Mouse (Mus musculus): ENCODE measurements around the gene Cyb561. TPM values are rescaled to one million over a fixed set of nuclear protein-coding genes. Genes with fewer than 3 reads are reported as not detected.

Cyb561 gene
- polyA plus RNA-seq (2016; fragmentation: Nextera tagmentation; extraction: Ambion mirVana): 12.1 and 12.3 TPM in 2 replicates

DNA sequence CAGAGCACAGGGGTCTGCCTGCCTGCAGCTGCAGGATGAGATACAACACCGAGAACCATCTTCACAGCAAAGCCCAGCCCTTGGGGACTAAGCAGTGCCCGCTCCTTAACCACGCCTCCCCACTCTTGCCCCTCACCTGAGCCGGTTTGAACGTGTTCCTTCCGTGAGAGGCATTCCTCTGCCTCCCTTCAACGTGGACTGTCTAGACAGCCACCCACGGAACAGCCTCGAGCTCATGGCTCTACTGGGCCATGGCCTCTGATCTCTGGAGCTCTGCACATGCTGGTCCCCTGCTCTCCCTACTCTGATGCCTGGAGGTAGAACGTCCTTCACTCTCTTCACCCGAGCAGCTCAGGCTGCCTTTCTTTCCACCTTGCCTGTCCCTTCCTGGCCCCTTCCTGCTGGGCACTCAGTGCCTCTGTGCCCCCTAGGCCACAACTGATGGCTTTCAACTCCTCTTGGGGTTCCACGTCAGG is at the start of gene Cyb561:
Cyb561 (minus strand) TSS at position 426 of the 476 bp plus-strand sequence.
- Histone ChIP-seq H3K9me3 (replicated peaks) (no peaks in the 10 kb centered on the region), H3K36me3 (no peaks in the 10 kb centered on the region), H3K4me1 (peaks cover 16% of the 10 kb centered on the region), H3K27me3 (ENCODE audit: low read depth, poor library complexity, severe bottlenecking) (no peaks in the 10 kb centered on the region), H3K27ac (replicated peaks) (no peak within 1 kb of the TSS), H3K4me3 (no peak within 1 kb of the TSS)
- no peak for DNase-seq (ENCODE audit: low spot score)
- whole genome bisulfite sequencing: 84% methylated on average over 12 of the region's 12 CpGs

DNA sequence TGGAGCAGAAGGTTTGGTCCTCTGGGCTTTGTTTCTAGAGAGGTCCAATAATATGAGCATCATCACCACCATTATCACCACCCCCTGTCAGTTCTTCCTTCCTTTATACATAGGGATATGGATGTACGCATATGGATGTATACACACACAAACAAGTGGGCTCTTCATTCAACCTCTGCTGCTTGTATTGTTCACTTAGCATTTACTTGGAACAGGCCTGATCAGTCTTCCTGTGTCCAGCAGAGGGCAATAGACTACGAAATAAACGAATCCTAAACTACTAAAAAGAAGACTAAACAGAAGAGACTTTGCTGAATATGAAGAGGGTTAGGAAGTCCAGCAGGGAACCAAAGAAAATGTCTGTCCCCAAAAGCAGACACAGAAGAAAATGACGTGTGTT is 48.6 kb upstream of the Cyb561 start:
- no peaks in the 10 kb centered on the region for H3K4me1 ChIP-seq
- H3K9me3 ChIP-seq (replicated peaks): no peaks in the 10 kb centered on the region
- no peaks in the 10 kb centered on the region for H3K27me3 ChIP-seq (ENCODE audit: low read depth, poor library complexity, severe bottlenecking)
- no peaks in the 10 kb centered on the region for H3K36me3 ChIP-seq
- WGBS: 46% methylated on average over 4 of the region's 4 CpGs
- no peak for DNase-seq (ENCODE audit: low spot score)
- no peak overlapping the region for H3K4me3 ChIP-seq
- no peak overlapping the region for H3K27ac ChIP-seq (replicated peaks)

DNA sequence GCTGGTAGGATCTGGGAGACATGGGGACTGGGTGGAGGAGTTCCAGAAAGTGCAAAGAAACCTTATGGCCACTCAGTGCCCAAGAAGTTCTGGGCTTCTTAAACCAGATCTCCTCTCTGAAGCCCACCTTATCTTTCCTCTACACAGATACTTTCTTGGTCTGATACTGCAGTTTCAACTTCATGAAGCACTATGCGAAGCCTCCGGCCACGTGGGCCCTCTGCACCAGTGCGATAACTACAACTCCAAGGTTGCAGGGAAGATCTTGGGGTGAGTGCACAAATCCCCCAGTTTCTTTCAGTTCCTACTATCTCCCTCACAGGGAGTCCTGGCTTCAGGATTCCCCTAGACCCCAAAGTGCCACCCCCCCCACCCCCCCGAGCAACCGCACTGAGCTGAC is 46.9 kb upstream of the Cyb561 start:
- no peaks in the 10 kb centered on the region for H3K27me3 ChIP-seq (ENCODE audit: low read depth, poor library complexity, severe bottlenecking)
- H3K36me3 ChIP-seq: no peaks in the 10 kb centered on the region
- no peak overlapping the region for H3K4me3 ChIP-seq
- no peak overlapping the region for H3K27ac ChIP-seq (replicated peaks)
- DNase-seq (ENCODE audit: low spot score): no peak
- 91% methylated on average over 6 of the region's 6 CpGs for WGBS
- H3K4me1 ChIP-seq: no peaks in the 10 kb centered on the region
- H3K9me3 ChIP-seq (replicated peaks): no peaks in the 10 kb centered on the region

DNA sequence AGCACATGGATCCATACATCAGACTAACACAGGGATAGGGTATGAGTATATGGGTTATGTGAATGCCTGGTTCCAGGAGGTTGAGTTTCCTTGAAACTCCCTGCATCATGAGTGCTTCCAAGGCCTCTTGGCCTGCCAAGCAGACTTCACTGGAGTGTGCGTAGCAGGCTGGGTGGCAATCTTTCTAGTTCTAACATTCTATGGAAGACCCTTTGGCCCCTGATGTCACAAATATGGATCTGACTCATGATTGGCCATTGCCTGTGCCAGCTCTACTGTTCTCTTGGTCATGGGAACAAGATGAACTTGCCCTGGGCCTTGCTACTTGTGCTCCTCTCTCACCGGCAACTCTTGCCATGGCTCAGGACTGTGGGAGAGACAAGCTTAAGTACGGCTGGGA is 41.2 kb upstream of the Cyb561 start, which contains the start of gene Ace3:
Ace3 (plus strand) TSS at position 301 of the 400 bp plus-strand sequence.
- H3K4me3 ChIP-seq: no peak within 1 kb of the TSS
- DNase-seq (ENCODE audit: low spot score): no peak
- H3K4me1 ChIP-seq: no peaks in the 10 kb centered on the region; the same call in 1 of the 2 replicates
- H3K27ac ChIP-seq (replicated peaks): no peak within 1 kb of the TSS
- WGBS: 94% methylated on average over 3 of the region's 3 CpGs
- H3K36me3 ChIP-seq: no peaks in the 10 kb centered on the region
- no peaks in the 10 kb centered on the region for H3K27me3 ChIP-seq (ENCODE audit: low read depth, poor library complexity, severe bottlenecking)
- H3K9me3 ChIP-seq (replicated peaks): no peaks in the 10 kb centered on the region

DNA sequence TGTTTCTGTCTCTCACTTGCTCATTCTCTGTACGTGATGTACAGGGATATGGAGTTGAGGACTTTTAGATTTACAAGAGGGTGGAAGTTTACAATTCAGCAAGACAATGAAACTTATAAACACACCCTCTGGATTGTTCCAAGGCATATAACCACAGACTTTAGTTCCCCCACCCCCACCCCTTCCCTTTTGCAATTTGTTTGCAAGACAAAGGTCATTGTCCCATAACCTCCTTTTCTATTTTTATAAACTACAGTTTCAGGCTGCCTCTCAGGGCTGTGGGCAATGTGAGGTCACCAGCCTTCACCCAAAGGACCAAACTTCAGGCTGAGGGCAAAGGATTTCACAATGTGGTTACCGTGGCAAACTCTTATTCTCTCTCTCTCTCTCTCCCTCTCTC is 37.1 kb upstream of the Cyb561 start:
- no peaks in the 10 kb centered on the region for H3K36me3 ChIP-seq
- H3K4me1 ChIP-seq: no peaks in the 10 kb centered on the region; the same call in 1 of the 2 replicates
- no peaks in the 10 kb centered on the region for H3K27me3 ChIP-seq (ENCODE audit: low read depth, poor library complexity, severe bottlenecking)
- H3K4me3 ChIP-seq: no peak overlapping the region
- H3K27ac ChIP-seq (replicated peaks): no peak overlapping the region
- DNase-seq (ENCODE audit: low spot score): no peak
- 72% methylated on average over 2 of the region's 2 CpGs for WGBS
- no peaks in the 10 kb centered on the region for H3K9me3 ChIP-seq (replicated peaks)

DNA sequence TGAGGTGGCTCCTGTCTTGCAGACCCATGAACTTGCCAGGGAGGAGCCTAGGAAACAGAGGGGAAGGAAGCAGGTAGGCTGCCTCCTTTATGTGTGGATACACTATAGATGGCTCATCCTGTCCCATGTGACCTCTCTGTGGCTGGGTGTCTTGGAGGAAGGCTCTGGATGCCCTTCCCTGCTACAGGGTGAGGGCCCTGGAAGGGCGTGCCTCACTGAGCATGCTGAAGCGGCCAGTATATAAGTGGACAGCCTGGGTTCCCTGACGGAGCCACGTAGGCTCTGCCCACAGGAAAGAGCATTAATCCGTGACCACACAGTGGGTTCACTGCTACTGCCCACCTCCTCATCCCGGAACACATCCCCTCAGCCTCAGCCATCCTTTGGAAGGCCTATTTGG is 36.3 kb upstream of the Cyb561 start:
- no peak for DNase-seq (ENCODE audit: low spot score)
- H3K27ac ChIP-seq (replicated peaks): no peak overlapping the region
- H3K36me3 ChIP-seq: no peaks in the 10 kb centered on the region
- H3K4me3 ChIP-seq: no peak overlapping the region
- no peaks in the 10 kb centered on the region for H3K9me3 ChIP-seq (replicated peaks)
- WGBS: 83% methylated on average over 6 of the region's 6 CpGs
- H3K27me3 ChIP-seq (ENCODE audit: low read depth, poor library complexity, severe bottlenecking): no peaks in the 10 kb centered on the region
- no peaks in the 10 kb centered on the region; the same call in 1 of the 2 replicates for H3K4me1 ChIP-seq

DNA sequence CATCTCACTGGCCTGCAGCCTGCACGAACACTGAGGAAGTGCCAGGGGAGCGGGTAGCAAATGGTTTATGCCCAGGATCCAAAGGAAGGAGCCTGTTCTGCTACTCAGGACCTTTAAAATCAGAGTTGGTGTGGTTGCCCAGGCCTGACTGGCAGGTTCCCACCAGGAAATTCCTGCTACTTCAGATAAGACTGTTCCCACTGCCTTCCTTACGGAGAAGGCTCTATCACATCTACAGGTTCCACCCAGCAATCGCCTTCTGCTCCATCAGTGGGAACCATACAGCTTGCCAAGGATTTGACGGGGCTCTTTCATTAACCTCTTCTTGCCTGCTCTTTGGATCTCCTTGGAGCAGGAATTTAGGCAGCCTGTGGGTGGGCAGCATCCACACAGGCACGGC is 34.3 kb upstream of the Cyb561 start:
- H3K4me1 ChIP-seq: no peaks in the 10 kb centered on the region; the same call in 1 of the 2 replicates
- H3K9me3 ChIP-seq (replicated peaks): no peaks in the 10 kb centered on the region
- no peak overlapping the region for H3K27ac ChIP-seq (replicated peaks)
- no peaks in the 10 kb centered on the region for H3K27me3 ChIP-seq (ENCODE audit: low read depth, poor library complexity, severe bottlenecking)
- DNase-seq (ENCODE audit: low spot score): no peak
- no peaks in the 10 kb centered on the region for H3K36me3 ChIP-seq
- 88% methylated on average over 6 of the region's 6 CpGs for WGBS
- no peak overlapping the region for H3K4me3 ChIP-seq

DNA sequence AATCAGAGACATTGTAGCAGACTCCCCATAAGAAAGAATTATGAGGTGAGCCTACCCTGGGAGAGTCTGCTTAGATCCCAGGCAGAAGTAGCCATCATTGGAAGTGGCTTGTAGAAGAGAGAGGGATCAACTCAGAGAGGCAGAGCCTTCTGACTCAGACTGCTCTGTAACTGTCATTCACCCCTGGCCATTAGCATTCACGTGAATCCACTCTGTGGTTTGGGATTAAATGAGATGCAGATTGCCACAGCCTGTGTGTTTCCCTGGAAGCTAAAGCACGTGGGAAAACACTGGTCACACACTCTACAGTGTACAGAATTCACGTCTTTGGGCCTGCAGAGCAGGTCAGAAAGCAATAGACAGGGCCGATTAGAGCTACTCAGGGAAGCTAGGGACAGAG is 31.3 kb upstream of the Cyb561 start:
- H3K4me1 ChIP-seq: no peaks in the 10 kb centered on the region; the same call in 1 of the 2 replicates
- no peaks in the 10 kb centered on the region for H3K27me3 ChIP-seq (ENCODE audit: low read depth, poor library complexity, severe bottlenecking)
- 79% methylated on average over 4 of the region's 4 CpGs for WGBS
- H3K27ac ChIP-seq (replicated peaks): no peak overlapping the region
- H3K9me3 ChIP-seq (replicated peaks): no peaks in the 10 kb centered on the region
- no peaks in the 10 kb centered on the region for H3K36me3 ChIP-seq
- no peak for DNase-seq (ENCODE audit: low spot score)
- no peak overlapping the region for H3K4me3 ChIP-seq

DNA sequence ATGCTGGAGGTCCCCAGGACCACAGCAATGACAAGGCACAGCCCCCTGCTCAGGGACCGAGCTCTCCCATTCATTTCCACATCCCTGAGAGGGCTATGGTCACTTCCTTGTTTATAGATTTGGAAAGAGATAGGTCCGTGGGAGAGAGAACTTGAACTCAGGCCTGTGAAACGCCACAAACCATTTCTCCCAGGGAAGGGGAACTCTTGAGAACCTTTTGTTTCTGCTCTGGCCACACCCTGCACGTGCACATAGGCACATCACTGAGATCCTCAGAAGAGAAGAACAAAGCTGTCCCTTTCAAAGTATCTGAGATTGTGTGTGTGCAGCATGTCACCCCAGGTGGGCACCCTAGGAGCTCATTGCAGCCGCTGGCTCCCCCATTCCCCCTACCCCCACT is 25.5 kb upstream of the Cyb561 start:
- H3K36me3 ChIP-seq: no peaks in the 10 kb centered on the region
- WGBS: 73% methylated on average over 5 of the region's 5 CpGs
- H3K4me3 ChIP-seq: no peak overlapping the region
- no peaks in the 10 kb centered on the region for H3K9me3 ChIP-seq (replicated peaks)
- no peaks in the 10 kb centered on the region for H3K4me1 ChIP-seq
- no peak overlapping the region for H3K27ac ChIP-seq (replicated peaks)
- 0 out of 2 replicates have a peak, but pooled peaks cover 8% of the 10 kb centered on the region for H3K27me3 ChIP-seq (ENCODE audit: low read depth, poor library complexity, severe bottlenecking)
- DNase-seq (ENCODE audit: low spot score): no peak

DNA sequence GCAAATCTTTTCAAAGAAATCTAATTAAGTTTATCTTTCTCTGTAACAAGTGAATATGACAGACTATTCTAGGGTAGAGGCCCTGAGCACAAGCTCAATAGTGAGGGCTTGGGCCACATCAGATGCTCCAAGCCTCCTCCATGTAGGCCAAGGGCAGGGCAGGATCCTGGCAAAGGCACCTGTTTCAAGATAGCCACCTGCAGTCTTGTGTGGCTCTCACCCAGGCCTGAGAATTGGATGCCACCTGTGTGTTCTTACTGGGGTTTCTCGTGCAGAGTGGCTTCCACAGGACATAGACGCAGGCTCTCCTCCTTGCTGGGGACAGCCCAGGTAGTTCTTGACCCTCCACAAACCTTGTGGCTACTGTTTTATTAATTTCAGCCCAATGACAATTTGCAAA is 25.1 kb upstream of the Cyb561 start:
- H3K27ac ChIP-seq (replicated peaks): no peak overlapping the region

DNA sequence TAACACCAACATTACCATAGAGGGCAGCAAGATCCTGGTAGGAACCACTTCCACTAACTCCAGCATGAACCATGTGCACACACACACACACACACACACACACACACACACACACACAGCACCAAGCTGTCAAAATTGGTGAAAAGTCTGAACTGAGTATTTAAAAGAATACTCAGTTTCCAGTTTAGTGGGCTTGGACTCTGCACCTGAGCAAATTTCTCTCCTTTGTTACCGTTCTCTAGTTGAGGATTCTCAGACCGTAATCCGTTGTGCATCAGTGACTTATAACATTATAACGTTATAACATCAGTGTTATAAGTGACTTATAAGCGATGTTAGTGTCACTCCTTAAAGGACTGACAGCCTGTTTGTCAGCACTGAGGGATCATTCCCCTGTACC is 22.5 kb upstream of the Cyb561 start:
- no peaks in the 10 kb centered on the region for H3K9me3 ChIP-seq (replicated peaks)
- no peak overlapping the region for H3K4me3 ChIP-seq
- H3K27ac ChIP-seq (replicated peaks): no peak overlapping the region
- no peaks in the 10 kb centered on the region for H3K4me1 ChIP-seq
- H3K36me3 ChIP-seq: no peaks in the 10 kb centered on the region
- peaks cover 16% of the 10 kb centered on the region for H3K27me3 ChIP-seq (ENCODE audit: low read depth, poor library complexity, severe bottlenecking)
- WGBS: 94% methylated on average over 5 of the region's 5 CpGs
- DNase-seq (ENCODE audit: low spot score): no peak

More for the DNA sequence above, 25.1 kb upstream of the Cyb561 start:
- DNase-seq (ENCODE audit: low spot score): no peak
- WGBS: 86% methylated on average over 2 of the region's 2 CpGs
- H3K4me3 ChIP-seq: no peak overlapping the region
- 0 out of 2 replicates have a peak, but pooled peaks cover 8% of the 10 kb centered on the region for H3K27me3 ChIP-seq (ENCODE audit: low read depth, poor library complexity, severe bottlenecking)
- no peaks in the 10 kb centered on the region for H3K36me3 ChIP-seq
- H3K4me1 ChIP-seq: no peaks in the 10 kb centered on the region
- no peaks in the 10 kb centered on the region for H3K9me3 ChIP-seq (replicated peaks)

DNA sequence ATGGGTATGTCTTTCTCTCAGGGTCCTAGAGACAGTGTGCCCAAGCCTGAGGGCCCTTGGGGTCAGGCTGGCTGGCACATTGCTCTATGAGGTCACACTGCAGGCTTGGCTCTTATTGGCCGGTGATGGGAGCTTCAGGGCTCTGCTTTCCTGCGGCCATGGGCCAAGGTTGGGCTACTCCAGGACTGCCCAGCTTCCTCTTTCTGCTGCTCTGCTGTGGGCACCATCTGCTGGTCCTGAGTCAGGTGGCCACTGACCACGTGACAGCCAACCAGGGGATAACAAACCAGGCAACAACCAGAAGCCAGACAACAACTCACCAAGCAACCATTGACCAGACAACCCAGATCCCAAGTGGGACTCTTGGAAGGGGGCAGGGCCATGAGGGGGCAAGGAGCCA is 21.9 kb upstream of the Cyb561 start:
- 85% methylated on average over 3 of the region's 3 CpGs for WGBS
- Histone ChIP-seq H3K4me1 (no peaks in the 10 kb centered on the region), H3K4me3 (no peak overlapping the region), H3K36me3 (no peaks in the 10 kb centered on the region), H3K27ac (replicated peaks) (no peak overlapping the region), H3K27me3 (ENCODE audit: low read depth, poor library complexity, severe bottlenecking) (peaks cover 22% of the 10 kb centered on the region), H3K9me3 (replicated peaks) (no peaks in the 10 kb centered on the region)
- no peak for DNase-seq (ENCODE audit: low spot score)

DNA sequence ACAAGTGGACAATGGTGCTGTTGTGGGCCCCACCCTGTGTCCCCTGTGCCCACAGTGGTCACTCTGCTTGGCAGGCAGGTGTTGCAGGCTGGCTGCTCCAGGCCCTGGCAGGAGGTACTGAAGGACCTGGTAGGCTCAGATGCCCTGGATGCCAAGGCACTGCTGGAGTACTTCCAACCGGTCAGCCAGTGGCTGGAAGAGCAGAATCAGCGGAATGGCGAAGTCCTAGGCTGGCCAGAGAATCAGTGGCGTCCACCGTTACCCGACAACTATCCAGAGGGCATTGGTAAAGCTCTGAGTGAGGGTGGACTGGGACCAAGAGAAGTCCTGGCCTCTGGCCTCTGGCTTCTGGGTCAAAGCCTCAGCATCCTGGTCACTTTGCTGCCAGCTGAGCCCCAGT is 21.5 kb upstream of the Cyb561 start:
- no peak for DNase-seq (ENCODE audit: low spot score)
- Histone ChIP-seq H3K4me3 (no peak overlapping the region), H3K4me1 (no peaks in the 10 kb centered on the region), H3K27me3 (ENCODE audit: low read depth, poor library complexity, severe bottlenecking) (peaks cover 27% of the 10 kb centered on the region), H3K9me3 (replicated peaks) (no peaks in the 10 kb centered on the region), H3K36me3 (no peaks in the 10 kb centered on the region), H3K27ac (replicated peaks) (no peak overlapping the region)
- WGBS: 92% methylated on average over 6 of the region's 6 CpGs

DNA sequence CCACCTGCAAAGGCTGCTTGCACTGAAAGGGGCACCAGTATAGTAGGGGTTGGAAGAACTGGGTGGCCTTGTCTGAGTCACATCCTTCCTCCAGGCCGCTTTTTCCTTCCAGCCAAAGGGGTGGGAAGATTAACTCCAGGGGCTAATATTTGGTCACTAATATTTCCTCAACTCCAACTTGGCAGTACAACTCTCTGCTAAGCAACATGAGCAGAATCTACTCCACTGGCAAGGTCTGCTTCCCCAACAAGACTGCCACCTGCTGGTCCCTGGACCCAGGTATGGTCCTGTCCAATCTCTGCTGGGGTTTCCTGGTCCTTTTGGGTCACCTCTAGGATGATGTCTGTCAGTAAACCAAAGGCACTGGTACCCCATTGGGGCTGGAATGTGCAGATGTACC is 16.4 kb upstream of the Cyb561 start:
- H3K4me3 ChIP-seq: no peak overlapping the region
- no peaks in the 10 kb centered on the region for H3K9me3 ChIP-seq (replicated peaks)
- 31% methylated on average over 1 of the region's 1 CpGs for WGBS
- H3K36me3 ChIP-seq: no peaks in the 10 kb centered on the region
- H3K27ac ChIP-seq (replicated peaks): no peak overlapping the region
- no peak for DNase-seq (ENCODE audit: low spot score)
- H3K27me3 ChIP-seq (ENCODE audit: low read depth, poor library complexity, severe bottlenecking): peaks cover 69% of the 10 kb centered on the region
- peaks cover 20% of the 10 kb centered on the region for H3K4me1 ChIP-seq
